Mouse (Mus musculus): ENCODE results near the gene Zic2. TPM values are rescaled to one million over a fixed set of nuclear protein-coding genes. Genes with fewer than 3 reads are reported as not detected.
A peak's percentile ranks its signal among the peaks of the same experiment; 100 is the strongest.

Zic2 gene
- polyA plus RNA-seq, 1 experiment from 2014 or later = not detected

- WGBS = 2% methylated on average over 51 of the region's 59 CpGs
Observed at GRCm38 (mm10) chr14:122450496-122451382, 24.5 kb upstream of the Zic2 start, which contains the start of gene Gm5089. Gene Gm5089, minus strand, starts transcription at chr14:122451115.

GRCm38 (mm10) chr14:122451551-122452145 lies 23.6 kb upstream of the Zic2 start:
- H3K27me3 ChIP-seq (ENCODE audit: control insufficient read depth, insufficient read depth, low read length) = peaks cover 58% of the 10 kb centered on the region
- H3K4me3 ChIP-seq (ENCODE audit: low read depth, low read length) = no peak overlapping the region
- ATAC-seq (ENCODE audit: insufficient number of reproducible peaks, insufficient read depth, low FRiP score, low read depth) = no peak
- no peaks in the 10 kb centered on the region for H3K36me3 ChIP-seq (ENCODE audit: control insufficient read depth, insufficient read depth, low read length)
- 60% methylated on average over 5 of the region's 5 CpGs for WGBS
- no peak overlapping the region for H3K4me2 ChIP-seq (replicated peaks; ENCODE audit: low read depth, low read length)
- H3K9me3 ChIP-seq (ENCODE audit: control insufficient read depth, low read depth, low read length) = no peaks in the 10 kb centered on the region
- no peak overlapping the region for H3K9ac ChIP-seq (replicated peaks; ENCODE audit: low read depth, low read length)
- H3K27ac ChIP-seq (ENCODE audit: low read length) = no peak overlapping the region
- peaks cover 6% of the 10 kb centered on the region; the same call in 1 of the 2 replicates for H3K4me1 ChIP-seq (ENCODE audit: control insufficient read depth, insufficient read depth, low read length)

More at GRCm38 (mm10) chr14:122450496-122451382, 24.5 kb upstream of the Zic2 start, which contains the start of gene Gm5089:
- peak; percentile 61 for ATAC-seq (ENCODE audit: insufficient number of reproducible peaks, insufficient read depth, low FRiP score, low read depth)
- peaks cover 6% of the 10 kb centered on the region; the same call in 1 of the 2 replicates for H3K4me1 ChIP-seq (ENCODE audit: control insufficient read depth, insufficient read depth, low read length)
- no peaks in the 10 kb centered on the region for H3K36me3 ChIP-seq (ENCODE audit: control insufficient read depth, insufficient read depth, low read length)
- H3K9me3 ChIP-seq (ENCODE audit: control insufficient read depth, low read depth, low read length) = no peaks in the 10 kb centered on the region
- H3K27me3 ChIP-seq (ENCODE audit: control insufficient read depth, insufficient read depth, low read length) = peaks cover 51% of the 10 kb centered on the region
- no peak within 1 kb of the TSS for H3K27ac ChIP-seq (ENCODE audit: low read length)
- peak within 1 kb of the TSS; percentile 16 for H3K4me3 ChIP-seq (ENCODE audit: low read depth, low read length)
- peak within 1 kb of the TSS; percentile 39 for H3K4me2 ChIP-seq (replicated peaks; ENCODE audit: low read depth, low read length)
- no peak within 1 kb of the TSS for H3K9ac ChIP-seq (replicated peaks; ENCODE audit: low read depth, low read length)

DNA sequence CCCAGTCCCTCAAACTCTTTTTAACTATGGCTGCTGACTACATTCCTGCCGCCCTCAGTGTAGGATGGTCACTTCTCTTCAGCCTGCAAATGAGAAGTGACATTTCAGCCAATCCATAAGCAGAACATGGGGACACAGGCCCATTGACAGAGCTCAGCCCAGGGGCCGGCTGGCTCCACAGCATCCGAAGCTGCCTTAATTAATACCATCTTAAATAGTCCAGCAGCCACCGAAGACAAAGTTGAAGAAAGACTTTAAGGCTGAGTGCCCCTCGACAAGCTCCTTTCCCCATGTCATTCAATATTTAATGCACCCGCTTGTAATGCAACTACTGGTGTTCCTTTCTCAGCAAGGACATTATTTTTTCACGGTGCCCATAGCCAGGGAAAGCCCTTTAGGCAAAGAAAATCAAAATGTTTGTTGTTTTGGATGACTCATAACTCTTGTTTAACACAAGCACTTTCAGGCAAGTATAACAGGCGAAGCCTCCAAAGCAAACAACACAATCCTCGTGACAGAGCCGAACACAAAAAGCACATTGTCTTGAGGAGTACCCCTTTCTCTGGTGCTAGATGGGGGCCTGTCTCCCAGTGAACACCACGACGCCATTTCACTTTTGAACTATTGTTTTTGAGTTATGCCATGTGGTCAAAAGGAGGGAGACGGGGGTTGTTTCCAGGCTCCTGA lies 22.4 kb upstream of the Zic2 start:
- Histone ChIP-seq H3K4me1 (ENCODE audit: control insufficient read depth, insufficient read depth, low read length) (peaks cover 6% of the 10 kb centered on the region; the same call in 1 of the 2 replicates), H3K27me3 (ENCODE audit: control insufficient read depth, insufficient read depth, low read length) (peaks cover 58% of the 10 kb centered on the region), H3K36me3 (ENCODE audit: control insufficient read depth, insufficient read depth, low read length) (no peaks in the 10 kb centered on the region), H3K9ac (replicated peaks; ENCODE audit: low read depth, low read length) (no peak overlapping the region), H3K4me2 (replicated peaks; ENCODE audit: low read depth, low read length) (no peak overlapping the region), H3K27ac (ENCODE audit: low read length) (no peak overlapping the region), H3K4me3 (ENCODE audit: low read depth, low read length) (no peak overlapping the region), H3K9me3 (ENCODE audit: control insufficient read depth, low read depth, low read length) (no peaks in the 10 kb centered on the region)
- ATAC-seq (ENCODE audit: insufficient number of reproducible peaks, insufficient read depth, low FRiP score, low read depth) = no peak
- 45% methylated on average over 13 of the region's 13 CpGs for WGBS

GRCm38 (mm10) chr14:122453388-122453995 lies 21.7 kb upstream of the Zic2 start:
- peak overlapping the region; percentile 9; the same call in 1 of the 2 replicates for H3K4me3 ChIP-seq (ENCODE audit: low read depth, low read length)
- peaks cover 58% of the 10 kb centered on the region for H3K27me3 ChIP-seq (ENCODE audit: control insufficient read depth, insufficient read depth, low read length)
- H3K9me3 ChIP-seq (ENCODE audit: control insufficient read depth, low read depth, low read length) = no peaks in the 10 kb centered on the region
- WGBS = 6% methylated on average over 32 of the region's 32 CpGs
- H3K27ac ChIP-seq (ENCODE audit: low read length) = no peak overlapping the region
- H3K36me3 ChIP-seq (ENCODE audit: control insufficient read depth, insufficient read depth, low read length) = no peaks in the 10 kb centered on the region
- H3K4me1 ChIP-seq (ENCODE audit: control insufficient read depth, insufficient read depth, low read length) = peaks cover 6% of the 10 kb centered on the region; the same call in 1 of the 2 replicates
- ATAC-seq (ENCODE audit: insufficient number of reproducible peaks, insufficient read depth, low FRiP score, low read depth) = peak; percentile 42; the same call in 1 of the 2 replicates
- H3K4me2 ChIP-seq (replicated peaks; ENCODE audit: low read depth, low read length) = peak overlapping the region; percentile 14; the same call in 1 of the 2 replicates
- H3K9ac ChIP-seq (replicated peaks; ENCODE audit: low read depth, low read length) = no peak overlapping the region

GRCm38 (mm10) chr14:122453996-122454738 lies 21.1 kb upstream of the Zic2 start:
- WGBS = 15% methylated on average over 12 of the region's 12 CpGs
- no peak overlapping the region for H3K27ac ChIP-seq (ENCODE audit: low read length)

GRCm38 (mm10) chr14:122454901-122455561 lies 20.2 kb upstream of the Zic2 start:
- Histone ChIP-seq H3K9ac (replicated peaks; ENCODE audit: low read depth, low read length) (no peak overlapping the region), H3K4me1 (ENCODE audit: control insufficient read depth, insufficient read depth, low read length) (peaks cover 6% of the 10 kb centered on the region; the same call in 1 of the 2 replicates), H3K9me3 (ENCODE audit: control insufficient read depth, low read depth, low read length) (no peaks in the 10 kb centered on the region), H3K36me3 (ENCODE audit: control insufficient read depth, insufficient read depth, low read length) (no peaks in the 10 kb centered on the region), H3K27ac (ENCODE audit: low read length) (no peak overlapping the region), H3K4me3 (ENCODE audit: low read depth, low read length) (no peak overlapping the region), H3K27me3 (ENCODE audit: control insufficient read depth, insufficient read depth, low read length) (peaks cover 54% of the 10 kb centered on the region), H3K4me2 (replicated peaks; ENCODE audit: low read depth, low read length) (no peak overlapping the region)
- no peak for ATAC-seq (ENCODE audit: insufficient number of reproducible peaks, insufficient read depth, low FRiP score, low read depth)
- 59% methylated on average over 10 of the region's 10 CpGs for WGBS

More at GRCm38 (mm10) chr14:122453996-122454738, 21.1 kb upstream of the Zic2 start:
- no peaks in the 10 kb centered on the region for H3K36me3 ChIP-seq (ENCODE audit: control insufficient read depth, insufficient read depth, low read length)
- H3K9me3 ChIP-seq (ENCODE audit: control insufficient read depth, low read depth, low read length) = no peaks in the 10 kb centered on the region
- H3K4me3 ChIP-seq (ENCODE audit: low read depth, low read length) = no peak overlapping the region; the same call in 1 of the 2 replicates
- peaks cover 6% of the 10 kb centered on the region; the same call in 1 of the 2 replicates for H3K4me1 ChIP-seq (ENCODE audit: control insufficient read depth, insufficient read depth, low read length)
- no peak overlapping the region for H3K9ac ChIP-seq (replicated peaks; ENCODE audit: low read depth, low read length)
- no peak for ATAC-seq (ENCODE audit: insufficient number of reproducible peaks, insufficient read depth, low FRiP score, low read depth)
- peak overlapping the region; percentile 14; the same call in 1 of the 2 replicates for H3K4me2 ChIP-seq (replicated peaks; ENCODE audit: low read depth, low read length)
- H3K27me3 ChIP-seq (ENCODE audit: control insufficient read depth, insufficient read depth, low read length) = peaks cover 58% of the 10 kb centered on the region

DNA sequence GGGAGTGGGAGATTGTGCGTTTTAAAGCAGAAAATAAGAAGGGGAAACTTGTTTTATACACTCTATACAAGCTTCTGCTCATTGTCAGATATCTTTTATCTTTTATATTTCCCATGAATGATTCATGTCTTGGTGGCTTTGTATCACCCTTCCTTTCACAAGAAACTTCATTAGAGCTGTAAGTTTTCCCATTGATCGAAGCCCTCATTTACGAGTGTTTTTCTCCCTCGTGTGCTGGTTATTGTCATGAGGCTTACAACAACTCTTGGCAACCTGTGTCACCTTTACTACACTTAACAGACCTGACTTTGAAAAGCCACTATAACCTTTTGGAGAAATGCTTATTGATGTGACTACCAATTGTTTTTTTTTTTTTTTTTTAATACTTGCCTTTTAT lies 19.7 kb upstream of the Zic2 start:
- no peak for ATAC-seq (ENCODE audit: insufficient number of reproducible peaks, insufficient read depth, low FRiP score, low read depth)
- Histone ChIP-seq H3K4me2 (replicated peaks; ENCODE audit: low read depth, low read length) (no peak overlapping the region), H3K4me1 (ENCODE audit: control insufficient read depth, insufficient read depth, low read length) (peaks cover 6% of the 10 kb centered on the region; the same call in 1 of the 2 replicates), H3K4me3 (ENCODE audit: low read depth, low read length) (no peak overlapping the region), H3K27ac (ENCODE audit: low read length) (no peak overlapping the region), H3K9ac (replicated peaks; ENCODE audit: low read depth, low read length) (no peak overlapping the region), H3K27me3 (ENCODE audit: control insufficient read depth, insufficient read depth, low read length) (peaks cover 54% of the 10 kb centered on the region), H3K9me3 (ENCODE audit: control insufficient read depth, low read depth, low read length) (no peaks in the 10 kb centered on the region), H3K36me3 (ENCODE audit: control insufficient read depth, insufficient read depth, low read length) (no peaks in the 10 kb centered on the region)
- 80% methylated on average over 4 of the region's 4 CpGs for WGBS

Data from stomach, embryonic 14.5 days (tissue).